Mouse (Mus musculus): Measurements from ENCODE around the gene Hmcn2. TPM values are rescaled to one million over a fixed set of nuclear protein-coding genes. Genes with fewer than 3 reads are reported as not detected.

The Hmcn2 gene
- total RNA-seq (2012; rRNA removed): 1.4 and 2.1 TPM in 2 replicates
- total RNA-seq (2014; rRNA removed): 1.0 and 1.9 TPM in 2 replicates
- polyA plus RNA-seq (2012; ENCODE audit: insufficient read length, low read depth): 4.3 and 5.7 TPM in 2 replicates

- no peak for DNase-seq (ENCODE audit: extremely low read depth)
- peaks cover 95% of the 10 kb centered on the region for H3K27me3 ChIP-seq (replicated peaks)
- in situ Hi-C loops (cut with MboI; ENCODE audit: low pct_ligation_motif_present, low pct_unique_long_range_greater_than_20kb, low sequenced_read_pairs): no loop called here
- H3K79me2 ChIP-seq (replicated peaks; ENCODE audit: control insufficient read depth, extremely low read depth, insufficient read depth, poor library complexity, severe bottlenecking): no peaks in the 10 kb centered on the region
- no peak within 1 kb of the TSS for H3K9ac ChIP-seq (ENCODE audit: insufficient read depth, low read depth)
- H3K36me3 ChIP-seq (replicated peaks in 1 of 2; ENCODE audit: control insufficient read depth in 1 of 2, insufficient read depth in 1 of 2, low read length in 1 of 2): no peaks in the 10 kb centered on the region
- H3K4me1 ChIP-seq (ENCODE audit: control insufficient read depth in 1 of 2, insufficient read depth in 2 of 2): no peaks in the 10 kb centered on the region; a peak in 1 of 4 replicates
- H3K4me3 ChIP-seq (replicated peaks in 1 of 3; ENCODE audit: low read depth in 2 of 3, low read length in 2 of 3, poor library complexity in 1 of 3): no peak within 1 kb of the TSS
- dilution Hi-C loops (cut with MboI; ENCODE audit: extremely low pct_ligation_motif_present, extremely low pct_unique_long_range_greater_than_20kb, low sequenced_read_pairs): no loop called here
- H3K9me3 ChIP-seq (replicated peaks; ENCODE audit: low read length): no peaks in the 10 kb centered on the region
- no peak within 1 kb of the TSS for H3K4me2 ChIP-seq (ENCODE audit: insufficient read depth, low read depth, poor library complexity, severe bottlenecking)
- TF ChIP-seq UBTF (IDR thresholded peaks at IDR 0.05; ENCODE audit: low read depth, low read length) (no peak), SMC3 (IDR thresholded peaks at IDR 0.05; ENCODE audit: low read depth, low read length) (no peak), SIN3A (IDR thresholded peaks at IDR 0.05; ENCODE audit: low read length) (no peak), BHLHE40 (IDR thresholded peaks at IDR 0.05; ENCODE audit: low read depth, low read length) (no peak), EP300 (IDR thresholded peaks at IDR 0.05; ENCODE audit: low read length) (no peak), ZC3H11A (IDR thresholded peaks at IDR 0.05; ENCODE audit: low read depth, low read length) (no peak), MXI1 (IDR thresholded peaks at IDR 0.05; ENCODE audit: low read depth, low read length) (no peak), KAT2A (IDR thresholded peaks at IDR 0.05; ENCODE audit: insufficient replicate concordance, low read length) (no peak), MAFK (IDR thresholded peaks at IDR 0.05; ENCODE audit: insufficient replicate concordance, low read length) (no peak), ZMIZ1 (IDR thresholded peaks at IDR 0.05; ENCODE audit: low read depth, low read length) (no peak), JUND (conservative IDR thresholded peaks at IDR 0.05; ENCODE audit: low read depth, low read length) (no peak), HCFC1 (IDR thresholded peaks at IDR 0.05; ENCODE audit: low read depth, low read length) (no peak), NELFE (IDR thresholded peaks at IDR 0.05; ENCODE audit: low read depth, low read length) (no peak), USF1 (IDR thresholded peaks at IDR 0.05; ENCODE audit: low read depth, low read length) (no peak)
- no peak within 1 kb of the TSS for H3K27ac ChIP-seq (ENCODE audit: insufficient read depth, low read depth)
These were observed at the start of gene Hmcn2 for GRCm38 (mm10) chr2:31314007-31314465. Gene Hmcn2 (plus strand): TSS chr2:31314415.

- H3K9ac ChIP-seq (ENCODE audit: insufficient read depth, low read depth): no peak overlapping the region
- no peak for TF ChIP-seq NELFE (IDR thresholded peaks at IDR 0.05; ENCODE audit: low read depth, low read length)
- no peak for TF ChIP-seq CHD1 (IDR thresholded peaks at IDR 0.05; ENCODE audit: low read depth, low read length)
- no peak for TF ChIP-seq SMC3 (IDR thresholded peaks at IDR 0.05; ENCODE audit: low read depth, low read length)
- no peak for TF ChIP-seq HCFC1 (IDR thresholded peaks at IDR 0.05; ENCODE audit: low read depth, low read length)
- TF ChIP-seq MYC (IDR thresholded peaks at IDR 0.05; ENCODE audit: low read depth, low read length): no peak
- TF ChIP-seq ZNF384 (IDR thresholded peaks at IDR 0.05; ENCODE audit: low read depth, low read length): no peak
- no peak for TF ChIP-seq MXI1 (IDR thresholded peaks at IDR 0.05; ENCODE audit: low read depth, low read length)
- no peak for TF ChIP-seq POLR2A (IDR thresholded peaks at IDR 0.05; ENCODE audit: low read depth, low read length)
- TF ChIP-seq JUND (conservative IDR thresholded peaks at IDR 0.05; ENCODE audit: low read depth, low read length): no peak
- no peak for TF ChIP-seq IRF4 (IDR thresholded peaks at IDR 0.05; ENCODE audit: low read depth, low read length)
- no peak for TF ChIP-seq RAD21 (IDR thresholded peaks at IDR 0.05; ENCODE audit: low read depth, low read length)
- no peak for TF ChIP-seq ZMIZ1 (IDR thresholded peaks at IDR 0.05; ENCODE audit: low read depth, low read length)
- no peaks in the 10 kb centered on the region for H3K79me2 ChIP-seq (replicated peaks; ENCODE audit: control insufficient read depth, extremely low read depth, insufficient read depth, poor library complexity, severe bottlenecking)
These were observed 46.8 kb upstream of the Hmcn2 start for GRCm38 (mm10) chr2:31267447-31267846.

More at GRCm38 (mm10) chr2:31267447-31267846, 46.8 kb upstream of the Hmcn2 start:
- dilution Hi-C loops (cut with MboI; ENCODE audit: extremely low pct_ligation_motif_present, extremely low pct_unique_long_range_greater_than_20kb, low sequenced_read_pairs): no loop called here
- H3K27me3 ChIP-seq (replicated peaks): peaks cover 88% of the 10 kb centered on the region
- no peaks in the 10 kb centered on the region for H3K36me3 ChIP-seq (replicated peaks in 1 of 2; ENCODE audit: control insufficient read depth in 1 of 2, insufficient read depth in 1 of 2, low read length in 1 of 2)
- no peak for DNase-seq (ENCODE audit: extremely low read depth)
- no peak overlapping the region for H3K4me2 ChIP-seq (ENCODE audit: insufficient read depth, low read depth, poor library complexity, severe bottlenecking)
- no peak overlapping the region for H3K27ac ChIP-seq (ENCODE audit: insufficient read depth, low read depth)
- peaks cover 0 to 3% of the 10 kb centered on the region in 2 experiments; a peak in 1 of 4 replicates for H3K4me1 ChIP-seq (ENCODE audit: control insufficient read depth in 1 of 2, insufficient read depth in 2 of 2)
- H3K4me3 ChIP-seq (replicated peaks in 1 of 3; ENCODE audit: low read depth in 2 of 3, low read length in 2 of 3, poor library complexity in 1 of 3): no peak overlapping the region
- peaks cover 7% of the 10 kb centered on the region for H3K9me3 ChIP-seq (replicated peaks; ENCODE audit: low read length)
- in situ Hi-C loops (cut with MboI; ENCODE audit: low pct_ligation_motif_present, low pct_unique_long_range_greater_than_20kb, low sequenced_read_pairs): no loop called here
